Mouse (Mus musculus) testis, adult 2 months (tissue): Measurements from ENCODE around the gene H2-DMb1. TPM values are rescaled to one million over a fixed set of nuclear protein-coding genes. Genes with fewer than 3 reads are reported as not detected.

Experiments used
- H3K27ac ChIP-seq: fragments of 200-500 bp; 2 replicates; pipeline ENCODE4 v1.5.1; 2012; ENCODE audit warnings: low read depth, low read length; ENCODE audit not compliant: control insufficient read depth, insufficient read depth
- H3K27me3 ChIP-seq: fragments of 200-500 bp; 2 replicates; pipeline ENCODE4 v1.6.1; 2012; ENCODE audit warnings: mild to moderate bottlenecking, low read length, moderate library complexity; ENCODE audit not compliant: control insufficient read depth, insufficient read depth
- H3K36me3 ChIP-seq: fragments of 200-500 bp; 2 replicates; pipeline ENCODE4 v1.6.1; 2012; ENCODE audit warnings: mild to moderate bottlenecking, low read length; ENCODE audit not compliant: control insufficient read depth, insufficient read depth
- H3K4me1 ChIP-seq: fragments of 200-500 bp; 2 replicates; pipeline ENCODE4 v1.6.1; 2012; ENCODE audit warnings: low read length; ENCODE audit not compliant: control insufficient read depth, insufficient read depth
- H3K4me3 ChIP-seq: fragments of 200-500 bp; 2 replicates; pipeline ENCODE4 v1.5.1; 2012; ENCODE audit warnings: low read depth, mild to moderate bottlenecking, low read length, moderate library complexity, mixed read lengths; ENCODE audit not compliant: control insufficient read depth
- CTCF ChIP-seq: fragments of 200-500 bp; IDR thresholded peaks from 2 replicates; pipeline ENCODE4 v1.5.1; 2012; ENCODE audit warnings: low read depth, mild to moderate bottlenecking, inconsistent platforms, low read length, moderate library complexity; ENCODE audit not compliant: control insufficient read depth, insufficient read depth, insufficient replicate concordance
- POLR2A ChIP-seq: fragments of 200-500 bp; IDR thresholded peaks from 2 replicates; pipeline ENCODE4 v1.6.1; 2012; ENCODE audit warnings: low read depth, mild to moderate bottlenecking, inconsistent platforms, low read length, moderate library complexity; ENCODE audit not compliant: control insufficient read depth
- polyA plus RNA-seq: library from polyadenylated mRNA; depleted of rRNA; stranded (reverse); fragments of >200 nt; gene quantifications from 2 replicates; pipeline ENCODE4 v1.2.3, GENCODE M21; 2012; rRNA removed

Gene H2-DMb1
- 8.0 and 9.5 TPM in 2 replicates for polyA plus RNA-seq

- no peaks in the 10 kb centered on the region for H3K4me1 ChIP-seq
- no peak within 1 kb of the TSS for H3K4me3 ChIP-seq
- TF ChIP-seq CTCF (no peak), POLR2A (no peak)
- no peaks in the 10 kb centered on the region for H3K27me3 ChIP-seq
- H3K36me3 ChIP-seq, result no peaks in the 10 kb centered on the region
- H3K27ac ChIP-seq, result no peak within 1 kb of the TSS
Observed at GRCm38 (mm10) chr17:34152923-34153322, at the start of gene H2-DMb1. H2-DMb1 (plus strand) TSS chr17:34153072.

GRCm38 (mm10) chr17:34104804-34105203, 48.1 kb upstream of the H2-DMb1 start:
- H3K36me3 ChIP-seq, result no peaks in the 10 kb centered on the region
- no peaks in the 10 kb centered on the region for H3K27me3 ChIP-seq
- no peak overlapping the region for H3K27ac ChIP-seq
- no peak for TF ChIP-seq POLR2A
- TF ChIP-seq CTCF, result no peak
- no peak overlapping the region for H3K4me3 ChIP-seq
- peaks cover 2% of the 10 kb centered on the region; the same call in 1 of the 2 replicates for H3K4me1 ChIP-seq

- Histone ChIP-seq H3K27ac (no peak overlapping the region), H3K27me3 (no peaks in the 10 kb centered on the region)
- TF ChIP-seq POLR2A, result no peak
- no peak for TF ChIP-seq CTCF
Observed at GRCm38 (mm10) chr17:34106555-34106954, 46.3 kb upstream of the H2-DMb1 start.

GRCm38 (mm10) chr17:34107109-34107867, 45.6 kb upstream of the H2-DMb1 start:
- TF ChIP-seq CTCF (no peak), POLR2A (no peak)
- Histone ChIP-seq H3K4me1 (no peaks in the 10 kb centered on the region), H3K36me3 (no peaks in the 10 kb centered on the region), H3K27me3 (no peaks in the 10 kb centered on the region), H3K27ac (no peak overlapping the region), H3K4me3 (no peak overlapping the region)

More at GRCm38 (mm10) chr17:34106555-34106954, 46.3 kb upstream of the H2-DMb1 start:
- Histone ChIP-seq H3K4me1 (peaks cover 2% of the 10 kb centered on the region; the same call in 1 of the 2 replicates), H3K4me3 (no peak overlapping the region), H3K36me3 (no peaks in the 10 kb centered on the region)

GRCm38 (mm10) chr17:34108460-34108859, 44.4 kb upstream of the H2-DMb1 start:
- TF ChIP-seq POLR2A, result no peak
- no peak for TF ChIP-seq CTCF
- Histone ChIP-seq H3K27ac (no peak overlapping the region), H3K4me1 (no peaks in the 10 kb centered on the region), H3K36me3 (peaks cover under 1% of the 10 kb centered on the region), H3K27me3 (no peaks in the 10 kb centered on the region), H3K4me3 (no peak overlapping the region)

GRCm38 (mm10) chr17:34109038-34109805, 43.6 kb upstream of the H2-DMb1 start:
- Histone ChIP-seq H3K4me1 (no peaks in the 10 kb centered on the region), H3K36me3 (peaks cover 5% of the 10 kb centered on the region), H3K27me3 (no peaks in the 10 kb centered on the region), H3K4me3 (no peak overlapping the region), H3K27ac (no peak overlapping the region)
- no peak for TF ChIP-seq CTCF
- TF ChIP-seq POLR2A, result no peak

GRCm38 (mm10) chr17:34109806-34110195, 43.1 kb upstream of the H2-DMb1 start:
- no peak overlapping the region for H3K4me3 ChIP-seq
- H3K4me1 ChIP-seq, result no peaks in the 10 kb centered on the region; the same call in 1 of the 2 replicates
- peaks cover 5% of the 10 kb centered on the region for H3K36me3 ChIP-seq
- no peaks in the 10 kb centered on the region for H3K27me3 ChIP-seq
- TF ChIP-seq CTCF, result no peak
- no peak for TF ChIP-seq POLR2A
- H3K27ac ChIP-seq, result no peak overlapping the region
